Mouse (Mus musculus): ENCODE measurements around the gene Gpr27.

The Gpr27 gene

GRCm38 (mm10) chr6:99678108-99678507 lies 14.4 kb upstream of the Gpr27 start:
- no peak for DNase-seq

GRCm38 (mm10) chr6:99683974-99684373 lies 8.5 kb upstream of the Gpr27 start:
- no peak for DNase-seq

DNA sequence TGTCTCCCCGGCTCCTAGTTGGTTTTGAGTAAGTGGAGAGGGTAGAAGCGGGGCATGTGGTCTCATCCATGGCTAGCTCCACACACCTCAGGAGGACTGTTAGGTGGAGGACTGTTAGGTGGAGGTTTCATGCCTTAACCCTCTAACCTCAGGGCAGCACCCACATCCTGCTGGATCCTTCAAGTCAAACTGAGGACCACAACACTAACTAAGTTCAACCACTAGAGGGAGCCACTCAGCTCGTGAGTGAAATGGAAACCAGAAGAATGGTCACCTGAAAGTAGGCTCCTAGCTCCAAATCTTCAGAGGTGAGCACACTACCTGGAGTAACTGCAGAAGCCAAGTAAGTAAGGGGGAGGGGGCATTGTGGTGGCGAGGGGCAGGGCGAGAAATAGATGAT lies 7.6 kb upstream of the Gpr27 start:
- no peak for DNase-seq

- no peak for DNase-seq
Observed at GRCm38 (mm10) chr6:99688513-99688912, 4.0 kb upstream of the Gpr27 start.

DNA sequence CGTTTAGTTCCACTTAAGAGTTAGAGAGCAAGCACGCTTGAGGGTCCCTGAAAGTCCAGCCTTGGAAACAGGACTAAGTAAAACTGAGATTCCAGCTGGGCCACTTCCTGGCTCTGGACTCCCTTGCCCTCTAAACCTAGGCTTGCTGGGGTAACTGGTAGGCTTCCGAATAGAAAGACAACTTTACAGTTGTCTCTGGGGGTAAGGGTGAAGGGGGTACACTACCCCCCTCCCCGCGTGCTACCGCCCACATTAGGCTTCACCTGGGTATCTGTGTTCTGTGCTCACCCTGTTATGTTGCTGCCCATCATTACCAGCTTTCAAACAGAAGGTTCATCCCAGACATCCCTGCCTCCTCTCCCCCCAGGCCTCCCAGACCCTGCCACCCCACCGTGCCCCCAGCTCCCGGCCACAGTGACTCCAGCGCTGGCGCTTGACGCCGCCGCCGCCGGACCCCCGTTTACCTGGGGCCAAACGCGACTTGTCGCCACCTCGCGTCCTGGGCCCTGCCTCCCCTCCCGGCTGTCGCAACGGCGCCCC lies 743 bp upstream of the Gpr27 start:
- peak; percentile 9 for DNase-seq

GRCm38 (mm10) chr6:99692916-99693841 lies 700 bp downstream of the Gpr27 start:
- DNase-seq: no peak

GRCm38 (mm10) chr6:99700484-99700883 lies 8.0 kb downstream of the Gpr27 start:
- DNase-seq: no peak

DNA sequence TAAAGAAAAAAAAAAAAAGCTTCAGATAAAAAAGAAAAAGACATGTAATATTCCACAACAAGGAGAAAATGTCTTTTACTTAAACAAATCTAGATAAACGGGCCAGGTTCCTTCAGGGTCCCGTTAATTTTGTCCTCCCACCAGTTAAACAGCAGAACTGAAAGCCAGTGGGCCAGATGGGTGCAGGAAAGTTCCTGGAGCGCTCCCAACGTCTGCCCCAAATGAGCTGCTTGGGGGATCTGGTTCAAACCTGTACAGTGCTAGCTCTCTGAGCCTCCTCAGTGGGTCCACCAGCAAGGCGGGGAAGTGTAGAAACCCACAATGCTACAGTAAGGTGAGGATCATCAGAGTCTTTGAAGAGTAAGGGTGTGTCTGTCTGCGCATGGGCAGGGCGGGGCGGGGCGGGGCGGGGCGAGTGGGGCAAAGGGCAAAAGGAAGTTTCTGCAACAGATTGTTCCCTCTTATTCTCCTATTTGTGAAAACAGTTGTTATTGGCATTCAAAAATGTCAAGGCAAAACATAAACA lies 19.2 kb downstream of the Gpr27 start:
- no peak for DNase-seq

DNA sequence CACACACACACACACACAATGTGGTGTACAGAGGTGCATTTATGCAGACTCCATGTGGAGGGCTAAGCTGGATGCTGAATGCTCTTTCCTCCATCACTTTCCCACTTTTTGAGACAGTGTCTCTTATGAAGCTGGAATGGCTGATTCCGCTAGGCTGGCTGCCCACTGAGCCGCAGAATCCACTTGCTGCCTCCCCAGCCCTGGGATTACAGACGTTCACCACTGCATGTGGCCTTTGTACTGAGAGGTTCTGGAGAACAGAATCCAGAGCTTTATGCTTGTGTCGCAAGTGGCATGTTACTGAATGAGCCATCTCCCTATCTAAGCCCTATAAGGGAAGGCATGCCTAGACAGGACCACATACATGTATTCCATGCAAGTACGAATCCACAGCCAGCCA lies 20.8 kb downstream of the Gpr27 start:
- no peak for DNase-seq

DNA sequence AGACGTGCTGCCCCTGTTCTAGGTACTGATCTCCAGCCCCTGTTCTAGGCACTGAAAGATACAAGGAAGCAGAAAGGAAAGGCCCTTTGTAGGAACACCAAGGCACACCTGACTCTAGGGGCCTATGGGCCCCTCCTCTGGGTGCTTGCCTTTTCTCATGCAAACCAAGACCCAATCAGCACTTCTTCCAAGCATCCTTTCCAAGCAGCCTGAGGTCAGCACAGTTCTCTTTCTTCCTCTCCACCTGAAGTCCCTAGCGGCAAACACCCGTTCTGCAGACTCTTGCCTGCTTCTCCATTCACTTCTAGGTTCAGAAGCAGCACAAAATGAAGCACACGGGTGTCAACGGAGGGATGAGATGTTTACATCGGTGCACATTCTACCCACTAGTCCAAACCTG lies 22.7 kb downstream of the Gpr27 start:
- no peak for DNase-seq

DNA sequence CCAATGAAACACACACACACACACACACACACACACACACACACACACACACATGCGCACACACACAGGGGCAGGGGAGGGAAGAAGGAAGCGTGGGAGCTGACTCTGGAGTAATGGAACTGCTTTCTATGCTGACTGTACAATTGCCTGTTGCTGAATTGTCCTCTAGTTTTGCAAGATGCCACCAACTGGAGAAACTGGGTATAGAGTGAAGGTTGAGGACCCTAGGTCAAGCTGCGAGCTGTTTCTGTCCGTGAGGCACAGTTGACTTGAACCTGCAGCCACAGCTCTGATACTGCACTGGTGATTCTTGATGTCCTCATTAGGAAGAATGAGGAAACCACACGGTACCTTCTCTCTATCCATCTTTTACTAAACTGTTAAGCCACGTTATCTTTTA lies 23.4 kb downstream of the Gpr27 start:
- DNase-seq: no peak

GRCm38 (mm10) chr6:99721032-99721431 lies 28.6 kb downstream of the Gpr27 start:
- DNase-seq: no peak

GRCm38 (mm10) chr6:99722390-99722789 lies 29.9 kb downstream of the Gpr27 start:
- DNase-seq: no peak

GRCm38 (mm10) chr6:99725971-99726561 lies 33.6 kb downstream of the Gpr27 start, which contains the start of gene Prok2:
TSS of gene Prok2 (minus strand) at chr6:99726392.
- DNase-seq: no peak

DNA sequence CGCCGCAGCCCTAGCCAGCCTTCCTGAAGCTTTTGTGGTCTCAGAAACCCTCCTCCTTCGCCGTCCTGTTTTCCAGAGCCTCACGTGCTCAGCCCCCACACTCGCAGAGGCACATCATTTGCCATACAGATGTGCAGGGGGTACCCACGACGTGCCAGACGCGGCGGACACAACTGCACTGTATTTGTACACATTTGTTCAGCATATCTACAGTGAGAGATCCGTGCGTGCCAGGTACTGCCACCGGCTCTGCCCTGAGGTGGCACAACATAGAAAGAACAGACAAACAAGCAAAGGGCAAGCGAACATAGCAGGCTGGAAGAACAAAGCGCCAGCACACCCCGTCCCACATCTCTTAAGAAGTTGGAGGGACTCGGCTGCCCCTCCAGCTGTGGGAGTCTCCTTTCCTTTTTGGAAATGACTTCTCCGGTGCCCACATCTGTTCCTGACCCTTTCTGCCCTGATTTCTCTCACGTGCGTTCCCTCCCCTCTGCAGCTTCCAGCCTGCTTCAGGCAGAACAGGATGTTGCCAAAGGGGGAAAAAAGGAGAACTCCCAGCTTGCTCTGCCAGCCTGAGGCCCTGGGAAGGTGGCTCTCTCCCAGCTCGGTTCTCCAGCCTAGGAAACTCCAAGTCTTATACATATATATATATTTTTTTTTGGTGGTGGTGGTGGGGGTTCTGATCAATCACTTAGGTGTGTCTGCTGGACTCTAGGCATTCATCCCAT lies 34.3 kb downstream of the Gpr27 start:
- no peak for DNase-seq

DNA sequence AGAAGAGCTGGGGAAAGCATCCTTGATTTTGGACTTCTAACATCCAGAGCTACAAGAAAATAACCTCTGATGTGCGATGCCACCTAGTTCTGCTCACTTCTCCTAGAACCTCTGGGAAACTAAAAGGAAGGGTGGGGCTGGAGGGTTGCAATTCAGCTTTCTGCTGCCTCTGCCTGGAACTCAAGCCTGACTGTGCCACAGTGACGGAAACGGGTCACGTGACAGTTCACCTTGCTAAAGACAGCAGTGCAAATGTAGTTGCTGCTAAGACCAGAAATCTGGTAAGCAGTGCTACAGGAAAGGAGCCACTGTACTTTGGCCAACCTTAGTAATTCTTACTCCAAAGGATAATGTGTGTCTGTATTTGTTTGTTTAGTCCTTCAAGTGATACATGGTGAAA lies 37.4 kb downstream of the Gpr27 start:
- DNase-seq: no peak

GRCm38 (mm10) chr6:99731926-99732325 lies 39.4 kb downstream of the Gpr27 start:
- DNase-seq: no peak

DNA sequence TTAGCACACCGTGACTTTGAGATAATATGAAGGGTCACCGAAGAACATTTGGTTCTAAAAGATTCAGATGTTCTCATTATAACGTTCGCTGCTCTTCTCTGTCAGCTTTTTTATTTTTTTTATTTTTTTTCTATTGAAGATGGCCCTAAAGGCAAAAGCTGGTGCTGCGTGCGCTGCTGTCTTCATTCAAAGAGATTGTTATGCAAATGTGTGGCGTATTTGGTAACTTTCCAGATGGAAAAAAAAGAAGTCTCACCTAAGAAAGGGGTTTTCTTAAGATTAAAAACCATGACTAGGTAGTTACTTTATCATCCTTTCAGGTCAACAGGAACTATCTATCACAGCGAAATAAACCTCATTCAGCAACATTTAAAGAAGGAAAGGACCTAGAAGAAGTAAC lies 40.2 kb downstream of the Gpr27 start:
- no peak for DNase-seq

DNA sequence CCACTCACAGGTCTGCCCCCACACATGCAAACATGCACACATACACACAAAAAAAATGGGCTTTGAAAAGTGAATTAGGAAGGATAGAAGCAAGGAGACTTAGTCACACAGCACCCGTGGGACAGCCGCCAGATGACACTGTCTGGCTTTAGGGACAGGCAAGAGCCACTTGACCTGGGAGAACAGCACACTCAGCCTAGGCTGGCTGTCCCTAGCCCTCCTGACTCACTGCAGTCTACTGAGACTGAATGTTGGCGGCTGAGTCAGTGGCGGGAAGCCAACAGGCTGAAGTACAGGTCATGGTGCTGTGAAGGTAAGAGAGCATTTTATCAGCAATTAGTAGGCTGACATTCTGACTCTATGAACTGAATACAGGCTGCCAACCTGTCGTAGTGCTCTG lies 42.2 kb downstream of the Gpr27 start:
- no peak for DNase-seq

- DNase-seq: no peak
Observed at GRCm38 (mm10) chr6:99742866-99743265, 50.4 kb downstream of the Gpr27 start.
